In genomic region chr2:116925230-116925629, GRCm38 (mm10) we compare ENCODE assay signal across 25 mouse cellular contexts. TPM values are rescaled to one million over a fixed set of nuclear protein-coding genes. Genes with fewer than 3 reads are reported as not detected.
DNase-seq lines count a peak whose midpoint lies in the region; ATAC-seq and TF ChIP-seq lines count a peak whose summit lies in the region.
"Had no signal": no experiment of that assay in that cellular context is flagged by ENCODE, and none has a peak within 500 bp of the region (broad histone marks: within the 10 kb centered on the region; RNA-seq: fewer than 3 reads in every experiment).

No protein-coding gene starts in this region.

- no peak overlapping the region for H3K27ac ChIP-seq in forebrain, embryonic 13.5 days
- no peak overlapping the region for H3K27ac ChIP-seq in forebrain, embryonic 11.5 days (ENCODE audit: low read depth, low read length)
- H3K27ac ChIP-seq in forebrain, embryonic 16.5 days (ENCODE audit: low read length), result no peak overlapping the region
- H3K27ac ChIP-seq in forebrain, embryonic 12.5 days, result no peak overlapping the region
- no peak overlapping the region for H3K27ac ChIP-seq in thymus, adult 2 months (ENCODE audit: control insufficient read depth, insufficient read depth, low read length)
- H3K27ac ChIP-seq: embryonic facial prominence, embryonic 12.5 days; embryonic facial prominence, embryonic 15.5 days; heart, adult 2 months; hindbrain, embryonic 12.5 days; hindbrain, embryonic 15.5 days had no signal

- H3K4me3 ChIP-seq in forebrain, embryonic 13.5 days, result no peak overlapping the region
- no peak overlapping the region for H3K4me3 ChIP-seq in forebrain, embryonic 11.5 days (ENCODE audit: low read depth, low read length)
- H3K4me3 ChIP-seq in forebrain, embryonic 16.5 days (replicated peaks; ENCODE audit: low read length), result no peak overlapping the region
- H3K4me3 ChIP-seq in forebrain, embryonic 12.5 days (replicated peaks), result no peak overlapping the region
- H3K4me3 ChIP-seq in thymus, adult 2 months (ENCODE audit: control insufficient read depth, insufficient read depth, low read length), result no peak overlapping the region
- H3K4me3 ChIP-seq: embryonic facial prominence, embryonic 12.5 days; embryonic facial prominence, embryonic 15.5 days; heart, adult 2 months; hindbrain, embryonic 12.5 days; hindbrain, embryonic 15.5 days had no signal

- no peaks in the 10 kb centered on the region for H3K27me3 ChIP-seq in forebrain, embryonic 13.5 days
- H3K27me3 ChIP-seq in forebrain, embryonic 11.5 days (ENCODE audit: control insufficient read depth, insufficient read depth, low read length), result no peaks in the 10 kb centered on the region
- no peaks in the 10 kb centered on the region for H3K27me3 ChIP-seq in forebrain, embryonic 16.5 days (replicated peaks; ENCODE audit: control insufficient read depth, insufficient read depth, low read length)
- no peaks in the 10 kb centered on the region for H3K27me3 ChIP-seq in forebrain, embryonic 12.5 days
- H3K27me3 ChIP-seq in thymus, adult 2 months (ENCODE audit: control insufficient read depth, insufficient read depth, low read length), result no peaks in the 10 kb centered on the region
- H3K27me3 ChIP-seq: embryonic facial prominence, embryonic 12.5 days; embryonic facial prominence, embryonic 15.5 days; hindbrain, embryonic 12.5 days; hindbrain, embryonic 15.5 days; Patski had no signal

- no peak for TF ChIP-seq CTCF in thymus, adult 2 months (IDR thresholded peaks at IDR 0.05; ENCODE audit: borderline replicate concordance, control insufficient read depth, extremely low read depth, insufficient read depth, low read length, poor library complexity)

- H3K9ac ChIP-seq in forebrain, embryonic 13.5 days, result no peak overlapping the region
- H3K9ac ChIP-seq in forebrain, embryonic 11.5 days (ENCODE audit: low read length), result no peak overlapping the region
- no peak overlapping the region for H3K9ac ChIP-seq in forebrain, embryonic 16.5 days (replicated peaks; ENCODE audit: low read depth, low read length)
- H3K9ac ChIP-seq in forebrain, embryonic 12.5 days, result no peak overlapping the region
- H3K9ac ChIP-seq: embryonic facial prominence, embryonic 12.5 days; embryonic facial prominence, embryonic 15.5 days; hindbrain, embryonic 12.5 days; hindbrain, embryonic 15.5 days had no signal

- peak; percentile 30; the same call in 1 of the 2 replicates for ATAC-seq in forebrain, embryonic 13.5 days
- ATAC-seq in forebrain, embryonic 11.5 days (replicated peaks; ENCODE audit: low FRiP score), result no peak
- peak; percentile 66; the same call in 1 of the 2 replicates for ATAC-seq in forebrain, embryonic 16.5 days
- ATAC-seq in forebrain, embryonic 12.5 days (ENCODE audit: low FRiP score), result no peak
- ATAC-seq: intestine, postnatal 0 days; Patski had no signal

- H3K36me3 ChIP-seq in forebrain, embryonic 13.5 days (ENCODE audit: poor library complexity, severe bottlenecking), result no peaks in the 10 kb centered on the region
- H3K36me3 ChIP-seq in forebrain, embryonic 11.5 days (ENCODE audit: control insufficient read depth, insufficient read depth, low read length), result no peaks in the 10 kb centered on the region
- H3K36me3 ChIP-seq in forebrain, embryonic 16.5 days (ENCODE audit: control insufficient read depth, insufficient read depth), result no peaks in the 10 kb centered on the region
- no peaks in the 10 kb centered on the region for H3K36me3 ChIP-seq in forebrain, embryonic 12.5 days (replicated peaks)
- H3K36me3 ChIP-seq in thymus, adult 2 months (ENCODE audit: control insufficient read depth, insufficient read depth, low read length), result no peaks in the 10 kb centered on the region
- H3K36me3 ChIP-seq: embryonic facial prominence, embryonic 12.5 days; embryonic facial prominence, embryonic 15.5 days; hindbrain, embryonic 12.5 days; hindbrain, embryonic 15.5 days had no signal

- DNase-seq in forebrain, embryonic 11.5 days (ENCODE audit: low spot score), result no peak
- DNase-seq in Muller cell, postnatal 12 days (ENCODE audit: inconsistent ontology term), result peak; percentile 21
- DNase-seq in thymus, adult 2 months, result no peak
- DNase-seq: adrenal gland, postnatal 10 days; adrenal gland, postnatal 36 days; cerebellum, adult 11 months; cerebellum, adult 2 months; cerebellum, adult 9-11 months; cerebellum, postnatal 25 days; gastrocnemius, postnatal 10 days; gastrocnemius, postnatal 36 days; heart, adult 2 months had no signal

- WGBS in forebrain, embryonic 13.5 days, result 61% methylated on average over 5 of the region's 5 CpGs
- 64% methylated on average over 5 of the region's 5 CpGs for WGBS in forebrain, embryonic 11.5 days
- WGBS in forebrain, embryonic 16.5 days, result 56% methylated on average over 5 of the region's 5 CpGs
- 71% methylated on average over 5 of the region's 5 CpGs for WGBS in forebrain, embryonic 12.5 days
- 94% methylated on average over 5 of the region's 5 CpGs for WGBS in thymus, adult 2 months

- no peaks in the 10 kb centered on the region for H3K4me1 ChIP-seq in forebrain, embryonic 13.5 days
- no peaks in the 10 kb centered on the region for H3K4me1 ChIP-seq in forebrain, embryonic 11.5 days (replicated peaks; ENCODE audit: control insufficient read depth, insufficient read depth, low read length)
- 0 out of 2 replicates have a peak, but pooled peaks cover 2% of the 10 kb centered on the region for H3K4me1 ChIP-seq in forebrain, embryonic 16.5 days (replicated peaks; ENCODE audit: control insufficient read depth, insufficient read depth, low read length)
- H3K4me1 ChIP-seq in forebrain, embryonic 12.5 days, result no peaks in the 10 kb centered on the region
- H3K4me1 ChIP-seq in thymus, adult 2 months (replicated peaks; ENCODE audit: control insufficient read depth, insufficient read depth, low read length), result no peaks in the 10 kb centered on the region
- H3K4me1 ChIP-seq: embryonic facial prominence, embryonic 12.5 days; embryonic facial prominence, embryonic 15.5 days; hindbrain, embryonic 12.5 days; hindbrain, embryonic 15.5 days had no signal

- no peak overlapping the region for H3K4me2 ChIP-seq in forebrain, embryonic 13.5 days
- no peak overlapping the region for H3K4me2 ChIP-seq in forebrain, embryonic 11.5 days (ENCODE audit: low read depth, low read length, severe bottlenecking)
- H3K4me2 ChIP-seq in forebrain, embryonic 16.5 days (ENCODE audit: low read length), result no peak overlapping the region
- no peak overlapping the region for H3K4me2 ChIP-seq in forebrain, embryonic 12.5 days
- H3K4me2 ChIP-seq: embryonic facial prominence, embryonic 12.5 days; embryonic facial prominence, embryonic 15.5 days; heart, embryonic 11.5 days; hindbrain, embryonic 12.5 days; hindbrain, embryonic 15.5 days had no signal

- H3K9me3 ChIP-seq in forebrain, embryonic 13.5 days (replicated peaks), result peaks cover 6% of the 10 kb centered on the region; the same call in 1 of the 2 replicates
- no peaks in the 10 kb centered on the region for H3K9me3 ChIP-seq in forebrain, embryonic 11.5 days (ENCODE audit: control insufficient read depth, low read length)
- no peaks in the 10 kb centered on the region for H3K9me3 ChIP-seq in forebrain, embryonic 16.5 days (ENCODE audit: control insufficient read depth, low read length)
- H3K9me3 ChIP-seq in forebrain, embryonic 12.5 days, result 0 out of 2 replicates have a peak, but pooled peaks cover 5% of the 10 kb centered on the region
- H3K9me3 ChIP-seq: embryonic facial prominence, embryonic 12.5 days; embryonic facial prominence, embryonic 15.5 days; hindbrain, embryonic 15.5 days had no signal

- TF ChIP-seq POLR2A in thymus, adult 2 months (IDR thresholded peaks at IDR 0.05; ENCODE audit: control insufficient read depth, extremely low read depth, insufficient read depth, low read length, poor library complexity), result no peak

RNA-seq across cellular contexts. Expression of gene Tmco5, which starts 46.7 kb away (rescaled TPM):
- not detected in 2 replicates for polyA plus RNA-seq in forebrain, embryonic 13.5 days (2015; fragmentation: Nextera tagmentation; extraction: Ambion mirVana)
- polyA plus RNA-seq in forebrain, embryonic 11.5 days (2014; fragmentation: Nextera tagmentation; extraction: Ambion mirVana), result not detected in 2 replicates
- polyA plus RNA-seq in forebrain, embryonic 16.5 days (2015; fragmentation: Nextera tagmentation; extraction: Ambion mirVana), result not detected in 2 replicates
- not detected in 2 replicates for polyA plus RNA-seq in forebrain, embryonic 12.5 days (2016; fragmentation: Nextera tagmentation; extraction: Ambion mirVana)
- not detected in 2 replicates for polyA plus RNA-seq in thymus, adult 2 months (2012; rRNA removed)
- polyA plus RNA-seq: cerebellum, adult 2 months; embryonic facial prominence, embryonic 12.5 days; embryonic facial prominence, embryonic 15.5 days; heart, adult 2 months; heart, embryonic 11.5 days; heart, embryonic 14.5 days; heart, postnatal 0 days; hindbrain, embryonic 12.5 days; hindbrain, embryonic 15.5 days; intestine, embryonic 14.5 days; intestine, postnatal 0 days; Patski had no signal

Comparison
In these comparisons a context has a peak if more than half of its experiments do, and no peak if none do; other contexts are left out.
1. ATAC-seq: peak in forebrain, embryonic 13.5 days (single experiment) and forebrain, embryonic 16.5 days (single experiment); none in forebrain, embryonic 11.5 days (single experiment) and forebrain, embryonic 12.5 days (single experiment).